Mouse (Mus musculus) hindlimb bud, embryonic 11.5 days (tissue): ENCODE measurements around the gene Olfr137.

Experiments
- DNase-seq: peaks from one replicate; pipeline ENCODE4 v3.0.0-alpha.2; 2012; ENCODE audit warnings: low read depth, low spot score; ENCODE audit errors: extremely low spot score

The Olfr137 gene

GRCm38 (mm10) chr17:38307470-38307869, at the start of gene Olfr137:
Gene Olfr137, minus strand, starts transcription at chr17:38307570.
- DNase-seq, result no peak

GRCm38 (mm10) chr17:38329531-38329930, 22.2 kb upstream of the Olfr137 start, which contains the start of gene Olfr136:
Gene Olfr136, plus strand, starts transcription at chr17:38329831.
- no peak for DNase-seq

GRCm38 (mm10) chr17:38260735-38261134, 46.6 kb downstream of the Olfr137 start, which contains the start of gene Olfr138:
Gene Olfr138, plus strand, starts transcription at chr17:38261035.
- no peak for DNase-seq
